Mouse (Mus musculus) MEL (cell line): ENCODE results near the gene Tgm4. TPM values are rescaled to one million over a fixed set of nuclear protein-coding genes. Genes with fewer than 3 reads are reported as not detected.

Source experiments
- DNase-seq: peaks from one replicate; pipeline ENCODE4 v3.0.0; 2011; ENCODE audit warnings: low read depth, low spot score
- H3K27ac ChIP-seq: 2 replicates; pipeline ENCODE4 v1.5.1; 2012; ENCODE audit warnings: low read depth, mild to moderate bottlenecking, control low read depth, low read length, moderate library complexity; ENCODE audit not compliant: control insufficient read depth
- H3K27me3 ChIP-seq, 2 experiments: fragments of 150-350 bp in 1 of 2; sonication (generic) in 1 of 2; 2 replicates each; pipeline ENCODE4 v1.6.1; 2012; ENCODE audit warnings: low read length in 2 of 2, mild to moderate bottlenecking in 2 of 2, improper control_type of control experiment in 1 of 2, moderate library complexity in 1 of 2; ENCODE audit not compliant: insufficient read depth in 2 of 2, control insufficient read depth in 1 of 2
- H3K36me3 ChIP-seq, 2 experiments: 2 replicates each; pipeline ENCODE4 v1.6.1; 2012 to 2014; ENCODE audit warnings: low read length in 2 of 2, improper control_type of control experiment in 1 of 2, inconsistent platforms in 1 of 2, mild to moderate bottlenecking in 1 of 2; ENCODE audit not compliant: insufficient read depth in 2 of 2, control insufficient read depth in 1 of 2
- H3K4me1 ChIP-seq, 2 experiments: fragments of 150-350 bp in 1 of 2; sonication (generic) in 1 of 2; 2 replicates each; pipeline ENCODE4 v1.6.1; 2012; ENCODE audit warnings: low read length in 2 of 2, improper control_type of control experiment in 1 of 2, mild to moderate bottlenecking in 1 of 2; ENCODE audit not compliant: insufficient read depth in 2 of 2, control insufficient read depth in 1 of 2
- H3K4me3 ChIP-seq, 2 experiments: fragments of 150-350 bp in 1 of 2; sonication (generic) in 1 of 2; 2 replicates each; pipeline ENCODE4 v1.5.1; 2012; ENCODE audit warnings: low read depth in 2 of 2, low read length in 2 of 2, mild to moderate bottlenecking in 2 of 2, moderate library complexity in 2 of 2, control low read depth in 1 of 2, improper control_type of control experiment in 1 of 2; ENCODE audit not compliant: control insufficient read depth in 1 of 2, insufficient read depth in 1 of 2
- H3K79me2 ChIP-seq: 2 replicates; pipeline ENCODE4 v1.6.1; 2012; ENCODE audit warnings: mild to moderate bottlenecking, low read length, moderate library complexity; ENCODE audit not compliant: control insufficient read depth, poor library complexity, insufficient read depth
- H3K9ac ChIP-seq: 2 replicates; pipeline ENCODE4 v1.6.1; 2012; ENCODE audit warnings: low read depth, mild to moderate bottlenecking, control low read depth, low read length, moderate library complexity; ENCODE audit not compliant: control insufficient read depth, poor library complexity, severe bottlenecking
- H3K9me3 ChIP-seq: fragments of 150-350 bp; sonication (generic); replicated peaks from 2 replicates; pipeline ENCODE4 v1.6.1; 2012; ENCODE audit warnings: mild to moderate bottlenecking, low read length, improper control_type of control experiment, moderate library complexity; ENCODE audit not compliant: insufficient read depth
- ETS1 ChIP-seq: IDR thresholded peaks from 2 replicates; pipeline ENCODE4 v1.6.1; 2012; ENCODE audit warnings: low read depth, mild to moderate bottlenecking, inconsistent platforms, low read length, improper control_type of control experiment, moderate library complexity
- GABPA ChIP-seq: IDR thresholded peaks from 2 replicates; pipeline ENCODE4 v1.6.1; 2012; ENCODE audit warnings: low read depth, mild to moderate bottlenecking, inconsistent platforms, low read length, improper control_type of control experiment, moderate library complexity
- GATA1 ChIP-seq: IDR thresholded peaks from 2 replicates; pipeline ENCODE4 v1.6.1; 2011; ENCODE audit warnings: low read depth, low read length, improper control_type of control experiment
- JUND ChIP-seq: IDR thresholded peaks from 2 replicates; pipeline ENCODE4 v1.6.1; 2011; ENCODE audit warnings: low read depth, mild to moderate bottlenecking, improper control_type of control experiment, low read length
- MXI1 ChIP-seq: IDR thresholded peaks from 2 replicates; pipeline ENCODE4 v1.6.1; 2011; ENCODE audit warnings: mild to moderate bottlenecking, low read depth, low read length, improper control_type of control experiment
- MYC ChIP-seq: IDR thresholded peaks from 2 replicates; pipeline ENCODE4 v1.6.1; 2011; ENCODE audit warnings: low read depth, mild to moderate bottlenecking, low read length, improper control_type of control experiment, moderate library complexity
- NRF1 ChIP-seq: IDR thresholded peaks from 2 replicates; pipeline ENCODE4 v1.6.1; 2014; ENCODE audit warnings: low read depth, mild to moderate bottlenecking, inconsistent platforms, low read length, improper control_type of control experiment, moderate library complexity; ENCODE audit not compliant: poor library complexity, insufficient read depth, severe bottlenecking
- POLR2AphosphoS2 ChIP-seq: IDR thresholded peaks from 2 replicates; pipeline ENCODE4 v1.6.1; 2011; ENCODE audit warnings: low read length, improper control_type of control experiment
- POLR2AphosphoS5 ChIP-seq: IDR thresholded peaks from 2 replicates; pipeline ENCODE4 v1.6.1; 2012; ENCODE audit warnings: low read depth, borderline replicate concordance, mild to moderate bottlenecking, inconsistent platforms, low read length, moderate library complexity, mixed read lengths
- SIN3A ChIP-seq: IDR thresholded peaks from 2 replicates; pipeline ENCODE4 v1.6.1; 2012; ENCODE audit warnings: low read length, improper control_type of control experiment, inconsistent platforms
- SMC3 ChIP-seq: IDR thresholded peaks from 2 replicates; pipeline ENCODE4 v1.6.1; 2011; ENCODE audit warnings: low read depth, low read length, improper control_type of control experiment
- USF1 ChIP-seq: IDR thresholded peaks from 2 replicates; pipeline ENCODE4 v1.6.1; 2014; ENCODE audit warnings: low read depth, mild to moderate bottlenecking, inconsistent platforms, low read length, improper control_type of control experiment, moderate library complexity
- polyA plus RNA-seq, 2 experiments: library from polyadenylated mRNA; stranded (reverse) in 1 of 2; unstranded in 1 of 2; fragments of >175 nt in 1 of 2; fragments of >200 nt in 1 of 2; gene quantifications; 2 replicates each; pipeline versions ENCODE4 v1.2.1 to v1.2.4; 2012; ENCODE audit warnings: low replicate concordance in 2 of 2, low read depth in 1 of 2; ENCODE audit not compliant: insufficient read length in 2 of 2, insufficient read depth in 1 of 2, missing spikeins in 1 of 2
- total RNA-seq: library from RNA; depleted of rRNA; stranded (reverse); fragments of 300-350 nt; gene quantifications from 2 replicates; pipeline ENCODE4 v1.2.3, GENCODE M21; 2012

Tgm4 gene
- total and polyA plus RNA-seq, 3 experiments = 0.42 to 0.96 TPM; not detected in 1

GRCm38 (mm10) chr9:123104362-123104761, 69.8 kb downstream of the Tgm4 start:
- no peak for DNase-seq
- peaks cover 10% of the 10 kb centered on the region for H3K79me2 ChIP-seq
- H3K9me3 ChIP-seq = no peaks in the 10 kb centered on the region
- no peaks in the 10 kb centered on the region for H3K27me3 ChIP-seq
- H3K27ac ChIP-seq = no peak overlapping the region
- H3K9ac ChIP-seq = no peak overlapping the region
- H3K36me3 ChIP-seq = peaks cover 0 to 17% of the 10 kb centered on the region in 2 experiments; a peak in 2 of 4 replicates
- no peaks in the 10 kb centered on the region for H3K4me1 ChIP-seq
- no peak overlapping the region for H3K4me3 ChIP-seq
- TF ChIP-seq POLR2AphosphoS5 = no peak
- TF ChIP-seq SIN3A = no peak
- TF ChIP-seq SMC3 = no peak
- no peak for TF ChIP-seq JUND
- no peak for TF ChIP-seq GATA1
- TF ChIP-seq USF1 = no peak

GRCm38 (mm10) chr9:123107186-123107585, 72.7 kb downstream of the Tgm4 start:
- H3K9me3 ChIP-seq = no peaks in the 10 kb centered on the region
- no peak overlapping the region for H3K9ac ChIP-seq
- DNase-seq = no peak
- no peak for TF ChIP-seq MYC
- no peak for TF ChIP-seq POLR2AphosphoS2
- no peak for TF ChIP-seq SIN3A
- no peak for TF ChIP-seq NRF1
- TF ChIP-seq GABPA = no peak
- no peak for TF ChIP-seq MXI1
- H3K27me3 ChIP-seq = no peaks in the 10 kb centered on the region
- H3K36me3 ChIP-seq = peaks cover 7 to 10% of the 10 kb centered on the region in 2 experiments
- H3K4me1 ChIP-seq = peaks cover 2 to 7% of the 10 kb centered on the region in 2 experiments; a peak in 2 of 4 replicates
- peaks cover 22% of the 10 kb centered on the region for H3K79me2 ChIP-seq
- H3K4me3 ChIP-seq = no peak overlapping the region
- no peak overlapping the region for H3K27ac ChIP-seq

GRCm38 (mm10) chr9:123109188-123109587, 74.7 kb downstream of the Tgm4 start:
- Histone ChIP-seq H3K27me3 (no peaks in the 10 kb centered on the region), H3K9ac (no peak overlapping the region), H3K79me2 (peaks cover 35% of the 10 kb centered on the region)
- no peak for DNase-seq
- no peak for TF ChIP-seq ETS1
- TF ChIP-seq, all 39 proteins: peak for 0
- Histone ChIP-seq H3K36me3 (peaks cover 5 to 15% of the 10 kb centered on the region in 2 experiments), H3K27ac (no peak overlapping the region), H3K9me3 (no peaks in the 10 kb centered on the region), H3K4me3 (no peak overlapping the region), H3K4me1 (peaks cover 3 to 11% of the 10 kb centered on the region in 2 experiments; a peak in 3 of 4 replicates)
